Mouse (Mus musculus) hindbrain, embryonic 16.5 days (tissue): ENCODE data around the gene Aamp. TPM values are rescaled to one million over a fixed set of nuclear protein-coding genes. Genes with fewer than 3 reads are reported as not detected.

Experiments
- ATAC-seq: fragments of 200-750 bp; cut with Nextera tagmentation; 2 replicates; pipeline ENCODE4 v1.8.0; 2017; ENCODE audit warnings: moderate TSS enrichment, moderate library complexity
- H3K27ac ChIP-seq: fragments of 300-500 bp; sonication (generic); 2 replicates; pipeline ENCODE4 v1.5.1; 2014; ENCODE audit warnings: low read depth, mild to moderate bottlenecking, control low read depth, low read length, moderate library complexity
- H3K27me3 ChIP-seq: fragments of 300-500 bp; sonication (generic); replicated peaks from 2 replicates; pipeline ENCODE4 v1.6.1; 2014; ENCODE audit warnings: low read length; ENCODE audit not compliant: control insufficient read depth, insufficient read depth
- H3K36me3 ChIP-seq: fragments of 300-500 bp; sonication (generic); 2 replicates; pipeline ENCODE4 v1.6.1; 2014; ENCODE audit warnings: mild to moderate bottlenecking, low read length, moderate library complexity, mixed read lengths; ENCODE audit not compliant: control insufficient read depth, insufficient read depth
- H3K4me1 ChIP-seq: fragments of 300-500 bp; sonication (generic); 2 replicates; pipeline ENCODE4 v1.6.1; 2014; ENCODE audit warnings: low read depth, low read length; ENCODE audit not compliant: control insufficient read depth, insufficient read depth
- H3K4me2 ChIP-seq: fragments of 300-500 bp; sonication (generic); 2 replicates; pipeline ENCODE4 v1.6.1; 2014; ENCODE audit warnings: mild to moderate bottlenecking, low read length, control low read depth, moderate library complexity
- H3K4me3 ChIP-seq: fragments of 300-500 bp; sonication (generic); 2 replicates; pipeline ENCODE4 v1.5.1; 2014; ENCODE audit warnings: mild to moderate bottlenecking, low read length, control low read depth, moderate library complexity
- H3K9ac ChIP-seq: fragments of 300-500 bp; sonication (generic); 2 replicates; pipeline ENCODE4 v1.6.1; 2014; ENCODE audit warnings: low read depth, mild to moderate bottlenecking, control low read depth, low read length, moderate library complexity
- H3K9me3 ChIP-seq: fragments of 300-500 bp; sonication (generic); 2 replicates; pipeline ENCODE4 v1.6.1; 2014; ENCODE audit warnings: mild to moderate bottlenecking, low read length, moderate library complexity; ENCODE audit not compliant: control insufficient read depth
- WGBS: fragments of 180-500 bp; shearing (Covaris S2); extraction: QIAGEN DNeasy Blood & Tissue Kit; methylation state at CpG from one replicate; pipeline ENCODE4 v1.1.7; 2014; 5-methylcytosine and 5-hydroxymethylcytosine counted together
- polyA plus RNA-seq: library from polyadenylated mRNA; unstranded; fragments of >200 nt; fragmentation: Nextera tagmentation; extraction: Ambion mirVana; gene quantifications from 2 replicates; pipeline ENCODE4 v1.2.1, GENCODE M21; 2015

Aamp gene
- polyA plus RNA-seq, 1 experiment from 2014 or later: 241 TPM

- 74% methylated on average over 1 of the region's 1 CpGs for WGBS
- Histone ChIP-seq H3K9me3 (no peaks in the 10 kb centered on the region), H3K4me2 (peak overlapping the region; percentile 87), H3K27me3 (no peaks in the 10 kb centered on the region), H3K4me3 (peak overlapping the region; percentile 94), H3K9ac (peak overlapping the region; percentile 81), H3K36me3 (no peaks in the 10 kb centered on the region), H3K27ac (no peak overlapping the region), H3K4me1 (peaks cover 34% of the 10 kb centered on the region)
- no peak for ATAC-seq
Observed at GRCm38 (mm10) chr1:74238136-74238535, 46.4 kb downstream of the Aamp start.

GRCm38 (mm10) chr1:74237671-74238070 is 46.9 kb downstream of the Aamp start:
- Histone ChIP-seq H3K9me3 (no peaks in the 10 kb centered on the region), H3K27me3 (no peaks in the 10 kb centered on the region), H3K9ac (peak overlapping the region; percentile 81), H3K27ac (no peak overlapping the region), H3K4me1 (peaks cover 34% of the 10 kb centered on the region), H3K36me3 (no peaks in the 10 kb centered on the region), H3K4me2 (peak overlapping the region; percentile 87), H3K4me3 (peak overlapping the region; percentile 94)
- 48% methylated on average over 5 of the region's 5 CpGs for WGBS
- no peak for ATAC-seq

DNA sequence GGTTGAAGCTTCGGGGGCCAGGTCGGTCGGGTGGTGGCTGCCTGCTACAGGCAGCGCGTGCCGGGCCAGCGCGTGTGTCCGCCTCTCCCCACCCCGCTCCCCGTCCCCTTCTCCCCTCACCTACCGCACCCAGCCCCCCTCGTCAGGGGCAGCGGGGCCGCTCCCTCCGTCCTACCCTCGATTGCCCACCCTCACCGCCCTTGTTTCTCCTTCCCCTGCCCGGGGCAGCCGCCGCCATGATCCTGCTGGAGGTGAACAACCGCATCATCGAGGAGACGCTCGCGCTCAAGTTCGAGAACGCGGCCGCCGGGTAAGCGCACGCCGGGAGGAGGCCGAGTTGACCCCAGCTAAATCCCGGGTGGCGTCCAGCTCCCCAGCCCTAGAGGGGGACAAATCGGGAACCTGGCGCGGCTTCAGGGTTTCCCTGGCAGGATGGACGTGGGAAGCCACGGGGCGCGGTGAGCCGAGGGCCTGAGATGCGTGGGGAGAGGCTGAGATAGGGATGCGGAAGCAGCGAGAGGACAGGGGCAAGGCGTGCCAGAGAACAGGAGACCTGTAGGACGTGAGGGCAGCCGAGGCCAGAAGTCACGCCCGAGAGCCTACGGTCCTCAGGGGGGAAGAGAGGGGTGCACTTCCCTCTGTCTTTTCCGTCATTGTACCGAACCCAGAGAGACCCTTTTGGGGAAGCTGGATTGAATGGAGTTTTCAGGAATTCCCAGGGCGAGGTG is 47.8 kb downstream of the Aamp start:
- Histone ChIP-seq H3K36me3 (no peaks in the 10 kb centered on the region), H3K4me2 (peak overlapping the region; percentile 87), H3K4me1 (peaks cover 34% of the 10 kb centered on the region), H3K9me3 (no peaks in the 10 kb centered on the region), H3K9ac (peak overlapping the region; percentile 81), H3K27ac (peak overlapping the region; percentile 91), H3K27me3 (no peaks in the 10 kb centered on the region), H3K4me3 (peak overlapping the region; percentile 94)
- under 1% methylated on average over 44 of the region's 57 CpGs for WGBS
- ATAC-seq: peak; percentile 83

GRCm38 (mm10) chr1:74235938-74236589 is 48.5 kb downstream of the Aamp start, which contains the start of gene Arpc2:
Gene Arpc2, plus strand, starts transcription at chr1:74236084.
- H3K9me3 ChIP-seq: no peaks in the 10 kb centered on the region
- peak within 1 kb of the TSS; percentile 94 for H3K4me3 ChIP-seq
- peak within 1 kb of the TSS; percentile 87 for H3K4me2 ChIP-seq
- H3K27me3 ChIP-seq: no peaks in the 10 kb centered on the region
- ATAC-seq: peak; percentile 95
- H3K9ac ChIP-seq: peak within 1 kb of the TSS; percentile 81
- no peaks in the 10 kb centered on the region for H3K36me3 ChIP-seq
- peaks cover 34% of the 10 kb centered on the region for H3K4me1 ChIP-seq
- peak within 1 kb of the TSS; percentile 91 for H3K27ac ChIP-seq
- 1% methylated on average over 44 of the region's 55 CpGs for WGBS

GRCm38 (mm10) chr1:74230992-74231391 is 53.5 kb downstream of the Aamp start:
- Histone ChIP-seq H3K9me3 (no peaks in the 10 kb centered on the region), H3K36me3 (no peaks in the 10 kb centered on the region), H3K27ac (no peak overlapping the region), H3K4me3 (no peak overlapping the region), H3K4me1 (no peaks in the 10 kb centered on the region), H3K9ac (no peak overlapping the region), H3K27me3 (no peaks in the 10 kb centered on the region), H3K4me2 (no peak overlapping the region)
- no CpG with 5 or more reads among the region's 1 CpGs for WGBS
- no peak for ATAC-seq

DNA sequence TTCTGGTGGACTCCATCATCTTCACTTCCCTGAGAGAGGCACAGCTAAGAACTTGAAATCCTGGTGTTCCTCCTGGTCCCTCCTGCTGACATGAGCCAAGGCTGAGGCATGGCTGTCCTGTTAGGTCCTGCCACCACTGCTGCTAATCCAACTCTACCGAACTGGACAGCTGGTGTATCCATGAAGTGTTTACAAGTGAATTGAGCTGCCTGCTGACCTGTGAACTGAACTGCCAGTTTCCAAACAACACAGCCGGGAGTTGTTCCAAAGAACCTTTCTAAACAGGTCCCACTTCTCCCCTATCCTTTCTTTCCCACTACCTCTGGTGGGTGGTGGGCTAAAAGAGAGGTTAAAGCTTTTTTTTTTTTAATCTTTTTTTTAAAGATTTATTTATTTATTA is 54.6 kb downstream of the Aamp start:
- WGBS: 87% methylated on average over 2 of the region's 2 CpGs
- Histone ChIP-seq H3K27me3 (no peaks in the 10 kb centered on the region), H3K36me3 (no peaks in the 10 kb centered on the region), H3K27ac (no peak overlapping the region), H3K4me3 (no peak overlapping the region), H3K9me3 (no peaks in the 10 kb centered on the region), H3K9ac (no peak overlapping the region), H3K4me1 (no peaks in the 10 kb centered on the region), H3K4me2 (no peak overlapping the region)
- no peak for ATAC-seq

Other genes with a start within 250 kb of the Aamp start
- 13.5 and 13.7 TPM in 2 replicates for gene Tns1, start 160.3 kb downstream of the Aamp start, polyA plus RNA-seq
- 0.14 and 0.35 TPM in 2 replicates for gene Rufy4, start 159.2 kb downstream of the Aamp start, polyA plus RNA-seq
- 0.05 and 0.10 TPM in 2 replicates for gene Cxcr2, start 130.7 kb downstream of the Aamp start, polyA plus RNA-seq
- not detected in 2 replicates for gene Cxcr1, start 90.1 kb downstream of the Aamp start, polyA plus RNA-seq
- gene Arpc2, start 48.7 kb downstream of the Aamp start, polyA plus RNA-seq: 411 and 415 TPM in 2 replicates
- 0.20 TPM in 1 of 2 replicates, not detected in the other for gene Gpbar1, start 6.2 kb downstream of the Aamp start, polyA plus RNA-seq
- gene Pnkd, start 192 bp upstream of the Aamp start, polyA plus RNA-seq: 166 and 167 TPM in 2 replicates
- gene Tmbim1, start 20.9 kb upstream of the Aamp start, polyA plus RNA-seq: 11.7 and 12.2 TPM in 2 replicates
- 2.2 and 2.8 TPM in 2 replicates for gene Catip, start 77.4 kb upstream of the Aamp start, polyA plus RNA-seq
- gene Slc11a1, start 90.5 kb upstream of the Aamp start, polyA plus RNA-seq: 2.6 and 3.3 TPM in 2 replicates
- gene Ctdsp1, start 106.8 kb upstream of the Aamp start, polyA plus RNA-seq: 19.0 and 20.0 TPM in 2 replicates
- gene Vil1, start 124.6 kb upstream of the Aamp start, polyA plus RNA-seq: 0.19 and 0.22 TPM in 2 replicates
- 39.7 and 47.0 TPM in 2 replicates for gene Cnot9, start 221.3 kb upstream of the Aamp start, polyA plus RNA-seq